Mouse (Mus musculus): ENCODE measurements at regions not wholly inside any gene's neighbourhood (a gene's known extent, or its start where the extent isn't known, plus 50 kb on each side); places are given as distances from the start of the nearest gene placed in this dataset.

DNA sequence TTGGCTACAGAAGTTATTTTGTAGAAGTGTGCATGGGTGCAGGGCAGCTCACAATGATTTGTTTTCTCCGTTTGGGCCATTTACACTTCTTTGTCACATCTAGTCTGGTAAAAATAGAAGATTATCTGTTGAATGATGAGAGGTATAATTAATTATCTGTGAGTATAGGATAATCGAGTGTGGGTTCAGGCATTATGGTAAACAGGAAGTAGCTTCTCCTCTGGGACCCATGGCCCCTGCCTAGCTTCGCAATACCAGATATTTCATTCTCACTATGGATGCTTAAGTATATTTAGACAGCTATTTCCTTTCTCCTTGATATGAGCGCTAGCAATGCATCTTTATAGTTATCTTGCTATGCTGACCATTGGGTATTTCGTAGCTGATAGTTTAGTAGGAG lies 1373.7 kb upstream of the Pcdh20 start:
- no peak for DNase-seq (ENCODE audit: low read depth, low spot score)

DNA sequence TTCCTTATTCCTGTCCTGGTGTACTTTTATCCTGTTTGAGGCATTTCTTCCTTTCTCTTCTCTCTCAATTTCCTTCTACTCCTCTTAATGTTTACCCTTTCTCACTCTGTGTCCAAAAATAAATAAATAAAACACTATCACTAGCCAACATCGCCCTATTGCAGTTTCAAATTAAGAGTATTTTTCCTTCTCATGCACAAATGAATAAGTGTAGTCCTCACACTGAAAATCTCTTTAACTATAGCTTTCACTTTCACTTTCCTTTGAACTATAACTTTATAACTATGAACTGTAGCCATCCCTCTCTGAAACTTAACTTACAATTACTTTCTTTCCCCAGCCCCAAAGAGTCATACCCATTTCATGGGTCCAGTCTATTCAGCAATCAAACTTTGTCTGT lies 1355.5 kb upstream of the Pcdh20 start:
- peak; percentile 65 for DNase-seq (ENCODE audit: low read depth, low spot score)

DNA sequence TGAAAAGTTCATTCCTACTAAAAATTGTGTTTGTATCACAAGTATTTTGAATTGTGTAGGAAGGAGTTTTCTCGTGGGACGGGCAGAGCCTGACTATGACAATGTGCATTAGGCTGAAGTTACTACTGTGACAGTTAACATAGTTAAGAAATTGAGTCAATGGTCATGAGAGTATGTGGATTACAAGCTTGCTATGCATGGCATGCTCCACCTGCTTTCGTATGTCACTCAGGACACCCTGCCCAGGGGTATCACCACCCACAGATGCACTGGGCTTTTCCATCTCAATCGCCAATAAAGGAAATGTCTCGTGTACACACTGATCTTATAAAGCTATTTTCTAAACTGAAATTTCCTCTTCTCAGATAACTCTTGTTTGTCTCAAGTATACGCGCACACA lies 1354.8 kb upstream of the Pcdh20 start:
- peak; percentile 39 for DNase-seq (ENCODE audit: low read depth, low spot score)

DNA sequence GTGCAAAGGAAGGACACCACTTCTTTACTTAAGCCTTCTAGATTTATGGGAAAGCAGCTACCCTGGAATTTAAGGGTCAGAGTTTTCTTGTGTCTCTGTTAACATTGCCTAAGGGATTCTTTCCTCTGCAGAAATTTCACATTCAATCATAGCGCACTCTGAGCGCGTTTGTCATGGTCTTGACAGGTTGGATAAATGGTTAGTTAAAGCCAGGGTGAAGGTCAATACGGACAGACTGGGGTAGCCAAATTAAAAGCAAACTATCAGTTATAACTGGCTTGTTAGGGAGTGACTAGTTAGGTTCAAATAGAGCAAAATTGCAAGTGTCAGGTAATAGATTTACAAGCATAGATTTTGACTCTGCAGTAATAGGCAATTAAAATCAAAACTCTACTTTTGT lies 1352.2 kb upstream of the Pcdh20 start:
- DNase-seq (ENCODE audit: low read depth, low spot score), result no peak

DNA sequence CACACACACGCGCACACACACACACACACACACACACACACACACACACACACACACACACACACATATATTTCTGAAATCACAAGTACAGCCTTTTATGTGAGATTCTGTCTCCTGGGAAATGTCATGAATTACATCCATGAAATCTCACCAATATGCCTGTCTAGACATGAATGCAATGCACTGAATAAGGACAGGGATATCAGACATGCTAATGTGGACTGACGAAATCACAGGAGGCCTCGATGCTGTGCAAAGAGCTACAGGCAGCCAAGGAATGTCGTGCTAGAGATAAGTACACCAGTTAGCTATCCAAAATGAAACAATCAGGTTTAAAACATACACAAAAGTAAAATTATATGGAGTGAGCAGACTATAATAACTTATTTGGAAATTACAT lies 1351.0 kb upstream of the Pcdh20 start:
- DNase-seq (ENCODE audit: low read depth, low spot score), result no peak

DNA sequence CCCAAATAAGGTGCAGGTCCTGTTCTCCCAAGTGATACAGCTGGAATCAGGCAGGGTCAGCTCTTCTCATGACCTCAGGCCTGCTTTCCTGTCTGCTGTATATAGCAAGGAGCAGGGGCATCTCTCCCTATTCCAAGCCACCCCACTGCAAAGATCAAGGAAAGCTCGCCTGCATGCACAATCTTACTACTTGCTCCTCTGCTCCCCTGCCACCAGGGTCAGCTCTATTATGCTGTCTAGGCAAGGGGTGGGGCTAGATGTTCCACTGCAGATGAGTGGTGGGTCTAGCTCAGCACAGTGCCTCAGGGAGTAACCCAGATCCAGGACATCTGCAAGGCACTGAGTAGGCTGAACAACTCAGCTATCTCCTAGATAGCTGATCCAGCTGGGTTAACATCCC lies 1335.6 kb upstream of the Pcdh20 start:
- DNase-seq (ENCODE audit: low read depth, low spot score), result no peak

DNA sequence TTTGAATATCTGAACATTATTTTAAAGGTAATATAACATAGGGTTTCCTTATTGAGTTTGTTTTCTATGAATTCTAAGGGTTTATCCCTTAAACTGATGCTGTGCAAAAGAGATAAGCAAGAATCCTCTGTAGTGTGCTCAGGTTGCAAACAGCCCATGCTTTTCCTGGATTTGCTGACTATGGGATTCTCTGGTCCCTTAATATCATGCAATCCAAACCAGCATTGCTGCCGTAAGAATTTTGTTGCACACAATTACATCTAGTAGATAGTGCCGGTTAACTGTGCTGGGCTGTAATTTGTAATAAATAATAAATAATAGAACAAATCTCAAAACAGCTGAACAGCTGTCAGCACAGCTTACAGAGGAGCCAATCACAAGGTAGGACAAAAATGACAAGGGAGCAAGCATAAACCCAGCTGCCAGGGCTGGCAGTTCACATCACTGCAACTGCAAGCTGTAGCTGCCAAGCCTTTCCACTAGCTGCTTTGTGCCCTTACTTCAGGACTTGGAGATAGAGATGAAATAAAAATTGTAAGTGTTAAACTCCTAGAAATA lies 1333.6 kb upstream of the Pcdh20 start:
- DNase-seq (ENCODE audit: low read depth, low spot score), result no peak

DNA sequence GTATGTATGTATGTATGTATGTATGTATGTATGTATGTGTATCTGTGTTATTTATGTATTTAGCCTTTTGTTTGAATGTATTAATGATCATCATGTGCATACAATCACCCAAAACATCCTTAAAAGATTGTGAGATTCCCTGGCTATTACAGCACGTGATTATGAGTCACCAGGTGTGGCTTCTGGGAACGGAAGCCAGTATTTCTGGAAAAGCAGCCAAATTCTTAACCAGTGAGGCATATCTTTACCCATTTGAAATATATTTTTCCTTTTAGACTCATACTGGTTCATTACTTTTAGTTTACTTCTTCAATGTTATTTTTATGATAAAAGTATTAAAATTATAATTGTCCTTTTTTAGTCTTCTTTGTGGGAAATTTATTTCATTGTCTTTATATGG lies 1284.6 kb upstream of the Pcdh20 start:
- DNase-seq (ENCODE audit: low read depth, low spot score), result no peak

DNA sequence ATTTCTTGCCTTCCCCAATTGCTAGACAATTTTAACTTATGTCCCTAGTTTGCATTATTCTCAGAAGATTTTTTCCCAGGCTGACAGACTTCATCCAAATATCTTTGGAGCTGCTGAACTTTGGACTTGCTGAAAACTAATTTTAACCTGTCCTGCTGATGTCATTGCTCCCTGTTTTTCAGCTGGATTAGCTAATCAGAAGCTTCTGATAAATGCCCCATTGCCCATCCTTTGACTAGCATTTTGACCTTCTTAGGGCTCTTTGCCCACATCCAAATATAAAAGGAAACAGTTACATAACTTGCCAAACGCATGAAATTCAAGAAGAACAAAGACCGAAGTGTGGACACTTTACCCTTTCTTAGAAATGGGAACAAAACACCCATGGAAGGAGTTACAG lies 1242.5 kb upstream of the Pcdh20 start:
- no peak for DNase-seq (ENCODE audit: low read depth, low spot score)

All from A20 (cell line).